Mouse (Mus musculus): ENCODE measurements around the gene Prdm11. TPM values are rescaled to one million over a fixed set of nuclear protein-coding genes. Genes with fewer than 3 reads are reported as not detected.
A peak's percentile ranks its signal among the peaks of the same experiment; 100 is the strongest.

Gene Prdm11
- polyA plus RNA-seq, 1 experiment from 2014 or later: 2.6 TPM

- ATAC-seq (replicated peaks): no peak
- Histone ChIP-seq H3K9me3 (no peaks in the 10 kb centered on the region), H3K27ac (replicated peaks) (no peak overlapping the region), H3K9ac (replicated peaks) (no peak overlapping the region), H3K4me1 (peaks cover 10% of the 10 kb centered on the region), H3K27me3 (no peaks in the 10 kb centered on the region), H3K36me3 (peaks cover 6% of the 10 kb centered on the region; the same call in 1 of the 2 replicates), H3K4me3 (no peak overlapping the region), H3K4me2 (replicated peaks) (no peak overlapping the region)
- WGBS: 93% methylated on average over 5 of the region's 5 CpGs
These were observed 54.0 kb downstream of the Prdm11 start for GRCm38 (mm10) chr2:92991976-92992375.

- no peaks in the 10 kb centered on the region for H3K9me3 ChIP-seq
- H3K9ac ChIP-seq (replicated peaks): no peak overlapping the region
- H3K27ac ChIP-seq (replicated peaks): no peak overlapping the region
- H3K36me3 ChIP-seq: peaks cover 6% of the 10 kb centered on the region; the same call in 1 of the 2 replicates
- no peak overlapping the region for H3K4me2 ChIP-seq (replicated peaks)
- H3K4me1 ChIP-seq: peaks cover 10% of the 10 kb centered on the region
- ATAC-seq (replicated peaks): no peak
- H3K27me3 ChIP-seq: no peaks in the 10 kb centered on the region
- WGBS: 85% methylated on average over 9 of the region's 9 CpGs
- H3K4me3 ChIP-seq: no peak overlapping the region
These were observed 56.4 kb downstream of the Prdm11 start for GRCm38 (mm10) chr2:92989593-92989992.

- peaks cover 10% of the 10 kb centered on the region for H3K4me1 ChIP-seq
- no peak overlapping the region for H3K4me3 ChIP-seq
- H3K27me3 ChIP-seq: no peaks in the 10 kb centered on the region
- H3K9me3 ChIP-seq: no peaks in the 10 kb centered on the region
- no peak overlapping the region for H3K4me2 ChIP-seq (replicated peaks)
- ATAC-seq (replicated peaks): peak; percentile 85
- H3K27ac ChIP-seq (replicated peaks): peak overlapping the region; percentile 38; the same call in 1 of the 2 replicates
- H3K36me3 ChIP-seq: peaks cover 6% of the 10 kb centered on the region; the same call in 1 of the 2 replicates
- WGBS: 19% methylated on average over 19 of the region's 19 CpGs
- H3K9ac ChIP-seq (replicated peaks): no peak overlapping the region
These were observed 57.9 kb downstream of the Prdm11 start for GRCm38 (mm10) chr2:92987901-92988631.

- Histone ChIP-seq H3K9ac (replicated peaks) (no peak overlapping the region), H3K27ac (replicated peaks) (no peak overlapping the region), H3K36me3 (no peaks in the 10 kb centered on the region), H3K4me3 (no peak overlapping the region), H3K4me1 (peaks cover 10% of the 10 kb centered on the region), H3K27me3 (no peaks in the 10 kb centered on the region), H3K4me2 (replicated peaks) (no peak overlapping the region), H3K9me3 (no peaks in the 10 kb centered on the region)
- ATAC-seq (replicated peaks): no peak
- WGBS: 83% methylated on average over 7 of the region's 7 CpGs
These were observed 58.8 kb downstream of the Prdm11 start for GRCm38 (mm10) chr2:92987108-92987618.

GRCm38 (mm10) chr2:92985600-92985999, 60.4 kb downstream of the Prdm11 start:
- Histone ChIP-seq H3K27ac (replicated peaks) (no peak overlapping the region), H3K9ac (replicated peaks) (no peak overlapping the region), H3K4me1 (peaks cover 10% of the 10 kb centered on the region), H3K9me3 (no peaks in the 10 kb centered on the region), H3K27me3 (no peaks in the 10 kb centered on the region), H3K4me3 (no peak overlapping the region), H3K4me2 (replicated peaks) (no peak overlapping the region), H3K36me3 (no peaks in the 10 kb centered on the region)
- WGBS: 64% methylated on average over 7 of the region's 7 CpGs
- no peak for ATAC-seq (replicated peaks)

GRCm38 (mm10) chr2:92985171-92985570, 60.8 kb downstream of the Prdm11 start:
- Histone ChIP-seq H3K4me1 (peaks cover 10% of the 10 kb centered on the region), H3K27me3 (no peaks in the 10 kb centered on the region), H3K4me3 (no peak overlapping the region), H3K9me3 (no peaks in the 10 kb centered on the region), H3K36me3 (no peaks in the 10 kb centered on the region), H3K9ac (replicated peaks) (no peak overlapping the region), H3K4me2 (replicated peaks) (no peak overlapping the region), H3K27ac (replicated peaks) (no peak overlapping the region)
- ATAC-seq (replicated peaks): no peak
- WGBS: 96% methylated on average over 2 of the region's 2 CpGs

DNA sequence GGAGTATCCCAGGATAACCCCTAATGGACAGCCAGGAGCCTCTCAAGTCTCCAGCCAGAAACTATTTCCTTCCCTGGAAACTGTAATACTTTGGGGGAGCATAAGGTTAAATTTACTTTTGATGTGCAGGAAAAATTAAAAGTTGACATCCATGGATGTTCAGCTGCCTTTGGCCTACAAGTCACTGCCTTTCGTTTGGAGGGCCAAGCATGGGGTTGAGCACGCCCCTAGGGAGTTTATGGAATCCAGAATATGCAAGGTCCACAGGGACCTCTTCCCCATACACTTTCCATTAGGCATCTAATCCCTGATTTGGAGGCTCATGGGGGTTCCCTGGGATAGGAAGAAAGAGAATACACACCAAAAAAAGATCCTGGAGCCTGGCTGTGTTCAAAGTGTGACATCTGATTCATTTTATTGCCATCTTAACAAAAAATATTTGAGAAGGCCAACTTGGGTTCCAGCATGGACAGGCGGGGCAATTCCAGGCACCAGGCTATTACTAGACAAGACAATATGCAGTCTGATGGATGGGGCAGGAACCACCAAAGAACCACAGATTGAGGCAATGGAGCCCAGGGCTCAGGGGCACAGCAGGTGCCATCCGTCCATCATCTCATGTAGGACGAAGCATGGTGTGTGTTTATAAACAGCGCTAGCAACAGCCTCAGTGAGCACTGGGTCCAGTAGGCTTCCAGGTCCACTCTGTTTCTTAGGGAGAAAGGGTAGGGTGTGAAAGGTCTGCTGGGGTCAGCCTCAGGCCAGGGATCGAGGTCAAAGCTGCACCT, 61.5 kb downstream of the Prdm11 start:
- Histone ChIP-seq H3K4me1 (peaks cover 10% of the 10 kb centered on the region), H3K36me3 (0 out of 2 replicates have a peak, but pooled peaks cover 4% of the 10 kb centered on the region), H3K9ac (replicated peaks) (no peak overlapping the region), H3K4me3 (no peak overlapping the region), H3K9me3 (no peaks in the 10 kb centered on the region), H3K4me2 (replicated peaks) (no peak overlapping the region), H3K27ac (replicated peaks) (no peak overlapping the region), H3K27me3 (no peaks in the 10 kb centered on the region)
- ATAC-seq (replicated peaks): no peak
- 89% methylated on average over 7 of the region's 7 CpGs for WGBS

DNA sequence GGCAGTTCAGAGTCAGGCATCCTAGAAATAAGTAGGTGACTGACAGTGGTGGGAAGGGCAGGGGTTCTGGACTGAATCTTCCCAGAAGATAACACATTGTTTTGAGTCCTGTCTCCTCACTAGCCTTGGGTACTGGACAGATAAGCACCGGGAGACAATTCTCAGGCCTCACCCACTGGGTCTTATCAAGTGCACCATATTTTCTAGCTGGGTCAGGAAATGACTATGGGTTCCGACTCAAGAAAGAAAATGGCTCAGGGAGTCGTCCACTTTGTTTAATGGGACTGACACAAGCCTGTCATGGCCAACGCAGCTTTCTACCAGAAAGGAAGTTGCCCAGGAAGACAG, 62.7 kb downstream of the Prdm11 start:
- Histone ChIP-seq H3K9ac (replicated peaks) (no peak overlapping the region), H3K9me3 (no peaks in the 10 kb centered on the region), H3K36me3 (0 out of 2 replicates have a peak, but pooled peaks cover 4% of the 10 kb centered on the region), H3K4me3 (no peak overlapping the region), H3K27me3 (no peaks in the 10 kb centered on the region), H3K27ac (replicated peaks) (no peak overlapping the region), H3K4me1 (peaks cover 5% of the 10 kb centered on the region), H3K4me2 (replicated peaks) (no peak overlapping the region)
- 89% methylated on average over 4 of the region's 4 CpGs for WGBS
- ATAC-seq (replicated peaks): no peak

GRCm38 (mm10) chr2:92982591-92983272, 63.2 kb downstream of the Prdm11 start:
- Histone ChIP-seq H3K27ac (replicated peaks) (no peak overlapping the region), H3K4me1 (no peaks in the 10 kb centered on the region), H3K9ac (replicated peaks) (no peak overlapping the region), H3K4me3 (no peak overlapping the region), H3K9me3 (no peaks in the 10 kb centered on the region), H3K27me3 (no peaks in the 10 kb centered on the region), H3K36me3 (0 out of 2 replicates have a peak, but pooled peaks cover 4% of the 10 kb centered on the region), H3K4me2 (replicated peaks) (no peak overlapping the region)
- no peak for ATAC-seq (replicated peaks)
- 84% methylated on average over 8 of the region's 8 CpGs for WGBS

DNA sequence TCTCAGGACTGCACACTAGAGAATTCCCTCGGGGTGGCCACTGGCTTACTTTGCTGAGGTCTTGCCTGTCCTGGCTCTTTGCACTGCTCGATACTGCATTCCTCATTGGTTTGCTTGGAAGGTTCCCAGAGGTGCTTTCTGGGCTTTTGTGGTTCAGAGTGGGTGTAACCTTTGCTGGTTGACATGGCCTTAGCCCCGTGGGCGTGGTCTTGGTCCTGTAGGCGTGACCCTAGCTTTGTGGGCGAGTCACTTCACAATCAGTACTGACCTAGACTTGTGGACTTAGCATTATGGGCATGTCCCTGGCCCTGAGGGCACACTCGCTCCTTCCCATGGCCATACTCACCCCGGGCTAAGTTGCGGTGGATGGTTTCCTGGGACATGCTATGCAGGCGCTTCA, 65.8 kb downstream of the Prdm11 start:
- no peaks in the 10 kb centered on the region for H3K9me3 ChIP-seq
- H3K27me3 ChIP-seq: no peaks in the 10 kb centered on the region
- no peak overlapping the region for H3K4me2 ChIP-seq (replicated peaks)
- no peaks in the 10 kb centered on the region for H3K4me1 ChIP-seq
- H3K9ac ChIP-seq (replicated peaks): no peak overlapping the region
- H3K4me3 ChIP-seq: no peak overlapping the region
- WGBS: 86% methylated on average over 10 of the region's 10 CpGs
- no peak overlapping the region for H3K27ac ChIP-seq (replicated peaks)
- no peak for ATAC-seq (replicated peaks)
- H3K36me3 ChIP-seq: peaks cover 4% of the 10 kb centered on the region; the same call in 1 of the 2 replicates

- no peaks in the 10 kb centered on the region for H3K4me1 ChIP-seq
- no peaks in the 10 kb centered on the region for H3K9me3 ChIP-seq
- H3K27ac ChIP-seq (replicated peaks): no peak overlapping the region
- no peak overlapping the region for H3K4me3 ChIP-seq
- no peak overlapping the region for H3K4me2 ChIP-seq (replicated peaks)
- no peak for ATAC-seq (replicated peaks)
- H3K36me3 ChIP-seq: peaks cover 33% of the 10 kb centered on the region
- 69% methylated on average over 14 of the region's 14 CpGs for WGBS
- H3K9ac ChIP-seq (replicated peaks): no peak overlapping the region
- no peaks in the 10 kb centered on the region for H3K27me3 ChIP-seq
These were observed 70.8 kb downstream of the Prdm11 start for GRCm38 (mm10) chr2:92975031-92975790.
